Mouse (Mus musculus) neural tube, embryonic 15.5 days (tissue): ENCODE measurements at regions not wholly inside any gene's neighbourhood (a gene's known extent, or its start where the extent isn't known, plus 50 kb on each side); places are given as distances from the start of the nearest gene placed in this dataset.

Experiments used
- ATAC-seq: fragments of 200-750 bp; cut with Nextera tagmentation; 2 replicates; pipeline ENCODE4 v1.8.0; 2017; ENCODE audit warnings: mild to moderate bottlenecking, moderate TSS enrichment, moderate library complexity; ENCODE audit not compliant: low FRiP score
- H3K27ac ChIP-seq: fragments of 300-500 bp; sonication (generic); replicated peaks from 2 replicates; pipeline ENCODE4 v1.5.1; 2015; ENCODE audit warnings: mild to moderate bottlenecking, inconsistent platforms
- H3K27me3 ChIP-seq: fragments of 300-500 bp; sonication (generic); replicated peaks from 2 replicates; pipeline ENCODE4 v1.6.1; 2015; ENCODE audit warnings: inconsistent platforms
- H3K36me3 ChIP-seq: fragments of 300-500 bp; sonication (generic); 2 replicates; pipeline ENCODE4 v1.6.1; 2015; ENCODE audit warnings: inconsistent platforms
- H3K4me1 ChIP-seq: fragments of 300-500 bp; sonication (generic); 2 replicates; pipeline ENCODE4 v1.6.1; 2015; ENCODE audit warnings: inconsistent platforms
- H3K4me2 ChIP-seq: fragments of 300-500 bp; sonication (generic); 2 replicates; pipeline ENCODE4 v1.6.1; 2015; ENCODE audit warnings: inconsistent platforms, mild to moderate bottlenecking, moderate library complexity
- H3K4me3 ChIP-seq: fragments of 300-500 bp; sonication (generic); replicated peaks from 2 replicates; pipeline ENCODE4 v1.5.1; 2015; ENCODE audit warnings: mild to moderate bottlenecking, inconsistent platforms
- H3K9ac ChIP-seq: fragments of 300-500 bp; sonication (generic); replicated peaks from 2 replicates; pipeline ENCODE4 v1.6.1; 2015; ENCODE audit warnings: mild to moderate bottlenecking, inconsistent platforms
- H3K9me3 ChIP-seq: fragments of 300-500 bp; sonication (generic); replicated peaks from 2 replicates; pipeline ENCODE4 v1.6.1; 2016; ENCODE audit warnings: inconsistent platforms
- WGBS: fragments of 180-500 bp; shearing (Covaris S2); methylation state at CpG from one replicate; pipeline ENCODE4 v1.1.7; 2015; ENCODE audit warnings: mixed read lengths; 5-methylcytosine and 5-hydroxymethylcytosine counted together

DNA sequence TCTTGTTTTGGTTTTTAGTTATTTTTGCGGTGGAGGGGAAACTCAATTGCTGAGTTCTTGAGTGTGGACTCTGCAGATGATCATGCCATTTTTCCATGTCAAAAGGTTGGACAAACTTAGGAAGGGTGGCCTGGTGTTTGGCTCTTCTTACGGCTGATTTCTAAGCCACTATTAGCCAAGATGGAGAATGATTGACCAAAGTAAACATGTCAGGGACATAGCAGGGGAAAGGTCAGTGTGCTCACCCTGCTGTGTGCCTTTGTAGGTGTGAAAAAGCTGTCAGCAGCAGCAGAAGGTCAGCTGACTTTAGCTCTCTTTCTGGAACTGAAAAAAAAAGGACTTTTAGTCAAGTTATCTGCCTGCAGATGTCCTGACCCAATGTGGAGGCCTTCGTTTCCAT, 137.4 kb upstream of the Mylip start:
- Histone ChIP-seq H3K27me3 (no peaks in the 10 kb centered on the region), H3K9me3 (no peaks in the 10 kb centered on the region), H3K27ac (no peak overlapping the region), H3K4me3 (no peak overlapping the region), H3K9ac (no peak overlapping the region), H3K36me3 (no peaks in the 10 kb centered on the region), H3K4me2 (no peak overlapping the region), H3K4me1 (0 out of 2 replicates have a peak, but pooled peaks cover 14% of the 10 kb centered on the region)
- ATAC-seq = no peak
- WGBS = 77% methylated on average over 3 of the region's 3 CpGs

DNA sequence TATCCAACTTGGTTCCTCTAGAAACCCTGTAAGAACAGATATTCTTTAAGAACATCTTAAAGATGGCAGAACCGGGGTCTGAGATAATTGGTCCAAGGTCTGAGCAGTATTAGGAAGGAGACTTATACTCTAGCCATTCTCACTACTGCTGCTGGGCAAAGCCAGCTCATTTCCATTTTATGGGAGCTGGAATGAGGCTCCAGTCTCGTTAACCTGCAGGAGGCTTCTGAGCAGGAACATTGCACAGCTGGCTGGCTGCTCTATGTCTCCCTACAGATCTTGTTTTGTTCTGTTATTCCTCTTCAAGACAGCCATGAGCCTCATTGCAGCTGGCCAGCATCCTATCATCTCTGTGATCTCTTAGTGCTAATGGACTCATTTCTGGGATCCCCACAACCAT, 136.3 kb upstream of the Mylip start:
- Histone ChIP-seq H3K27ac (no peak overlapping the region), H3K36me3 (no peaks in the 10 kb centered on the region), H3K9me3 (no peaks in the 10 kb centered on the region), H3K4me3 (no peak overlapping the region), H3K27me3 (no peaks in the 10 kb centered on the region), H3K4me1 (0 out of 2 replicates have a peak, but pooled peaks cover 14% of the 10 kb centered on the region), H3K4me2 (no peak overlapping the region), H3K9ac (no peak overlapping the region)
- no peak for ATAC-seq
- WGBS = 32% methylated on average over 2 of the region's 2 CpGs

DNA sequence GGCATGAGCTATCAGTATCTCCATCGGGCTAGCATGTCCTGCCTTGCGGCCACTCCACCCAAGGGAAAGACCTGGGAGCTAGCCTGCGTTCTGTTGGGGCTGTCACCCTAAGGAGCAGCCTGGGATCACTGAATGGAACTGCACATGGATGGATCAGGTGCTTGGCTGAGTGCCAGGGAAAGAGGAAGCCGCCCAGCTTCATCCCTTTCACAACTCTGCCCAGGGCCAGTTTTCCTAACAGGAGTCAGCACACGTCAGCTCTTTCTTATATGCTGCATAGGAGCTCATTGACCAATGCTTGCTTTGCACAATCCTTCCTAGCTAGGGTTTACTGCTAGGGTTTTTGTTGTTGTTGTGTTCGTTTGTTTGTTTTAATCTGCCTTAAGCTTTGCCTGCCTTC, 134.3 kb upstream of the Mylip start:
- Histone ChIP-seq H3K4me2 (no peak overlapping the region), H3K36me3 (no peaks in the 10 kb centered on the region), H3K9me3 (no peaks in the 10 kb centered on the region), H3K4me3 (no peak overlapping the region), H3K9ac (no peak overlapping the region), H3K27ac (no peak overlapping the region), H3K27me3 (no peaks in the 10 kb centered on the region), H3K4me1 (0 out of 2 replicates have a peak, but pooled peaks cover 9% of the 10 kb centered on the region)
- ATAC-seq = no peak
- 60% methylated on average over 6 of the region's 6 CpGs for WGBS

DNA sequence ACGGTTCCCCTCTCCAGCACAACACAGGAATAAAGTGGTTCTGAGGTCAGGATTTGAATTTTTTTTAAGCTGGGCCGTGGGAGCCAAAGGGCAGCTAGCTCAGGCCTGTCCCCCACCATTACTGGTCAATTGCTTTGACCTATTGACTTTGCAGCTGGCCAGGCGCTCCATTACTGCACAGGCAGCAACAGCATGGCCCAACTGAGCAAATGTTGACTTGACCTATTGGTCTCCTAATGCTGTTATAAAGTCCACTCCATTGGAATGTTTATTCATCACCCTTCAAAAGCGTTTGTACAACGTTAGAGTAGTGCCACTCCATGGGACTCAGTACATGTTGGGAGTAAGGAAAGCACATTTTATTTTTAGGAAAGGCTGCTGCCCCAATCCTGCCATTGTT, 127.5 kb upstream of the Mylip start:
- Histone ChIP-seq H3K9me3 (no peaks in the 10 kb centered on the region), H3K4me3 (no peak overlapping the region), H3K9ac (no peak overlapping the region), H3K4me2 (no peak overlapping the region), H3K4me1 (0 out of 2 replicates have a peak, but pooled peaks cover 5% of the 10 kb centered on the region), H3K27me3 (no peaks in the 10 kb centered on the region), H3K36me3 (no peaks in the 10 kb centered on the region), H3K27ac (no peak overlapping the region)
- 33% methylated on average over 5 of the region's 5 CpGs for WGBS
- ATAC-seq = no peak

DNA sequence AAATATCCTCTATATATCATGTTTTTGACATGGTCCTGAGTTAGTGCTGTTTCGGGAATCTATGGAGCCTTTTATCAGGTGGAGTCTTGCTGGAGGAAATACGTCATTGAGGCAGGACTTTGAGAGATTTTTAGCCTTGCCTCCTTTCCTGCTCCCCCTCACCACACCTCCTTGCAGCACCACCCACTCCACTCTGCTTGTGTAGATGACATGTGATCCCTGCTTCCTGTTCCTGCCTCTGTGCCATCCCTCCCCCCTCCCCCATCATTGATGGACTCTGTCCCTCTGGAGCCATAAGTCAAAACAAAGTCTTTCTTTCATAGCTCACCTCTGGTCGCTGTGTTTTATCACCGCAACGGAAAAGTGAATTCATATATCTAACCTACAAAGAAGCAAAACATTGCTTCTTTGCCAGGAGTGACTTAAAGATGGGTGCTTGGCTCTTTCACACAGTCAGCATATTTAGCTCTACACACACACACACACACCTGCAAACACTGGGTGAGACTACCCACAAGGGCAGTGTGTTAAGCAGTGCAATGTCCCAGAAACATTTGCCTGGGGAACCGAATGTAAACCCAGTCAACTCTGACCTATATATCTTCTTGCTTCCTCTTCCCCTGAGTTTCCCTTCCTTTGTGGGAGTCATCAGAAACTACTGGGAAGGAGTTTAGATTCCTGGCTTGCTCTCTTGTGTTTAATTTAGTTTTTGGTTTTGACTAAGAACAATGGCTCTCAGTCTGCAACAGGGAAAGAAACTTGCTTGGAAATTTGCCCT, 123.1 kb upstream of the Mylip start:
- no peak overlapping the region for H3K4me3 ChIP-seq
- no peaks in the 10 kb centered on the region for H3K9me3 ChIP-seq
- H3K4me2 ChIP-seq = no peak overlapping the region
- H3K27ac ChIP-seq = 0 out of 2 replicates have a peak overlapping the region, but pooled peaks have one; percentile 23
- 68% methylated on average over 6 of the region's 6 CpGs for WGBS
- no peak overlapping the region for H3K9ac ChIP-seq
- H3K36me3 ChIP-seq = no peaks in the 10 kb centered on the region
- 0 out of 2 replicates have a peak, but pooled peaks cover 5% of the 10 kb centered on the region for H3K4me1 ChIP-seq
- no peak for ATAC-seq
- no peaks in the 10 kb centered on the region for H3K27me3 ChIP-seq

DNA sequence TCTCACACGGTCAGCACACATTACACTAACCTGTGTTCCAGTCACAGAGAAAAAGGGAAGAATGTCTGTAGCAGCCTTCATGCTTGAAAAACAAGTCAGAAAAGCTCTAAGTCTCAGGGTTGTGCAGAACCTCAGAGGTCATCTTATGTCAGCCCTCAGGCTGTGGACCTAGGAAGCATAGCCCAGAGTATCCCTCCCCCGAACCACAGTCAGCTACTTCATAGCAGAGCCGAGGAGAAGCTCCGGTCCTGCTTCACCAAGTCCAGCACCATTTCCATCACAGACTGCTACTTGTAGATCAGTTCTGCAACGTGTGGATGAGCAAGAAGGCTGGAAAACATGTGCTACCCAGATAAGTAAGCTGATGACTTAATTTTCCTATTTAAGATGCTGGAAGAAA, 122.1 kb upstream of the Mylip start:
- Histone ChIP-seq H3K4me3 (no peak overlapping the region), H3K9me3 (no peaks in the 10 kb centered on the region), H3K36me3 (no peaks in the 10 kb centered on the region), H3K27ac (no peak overlapping the region), H3K27me3 (no peaks in the 10 kb centered on the region), H3K9ac (no peak overlapping the region), H3K4me2 (no peak overlapping the region), H3K4me1 (0 out of 2 replicates have a peak, but pooled peaks cover 5% of the 10 kb centered on the region)
- WGBS = 79% methylated on average over 5 of the region's 5 CpGs
- no peak for ATAC-seq

DNA sequence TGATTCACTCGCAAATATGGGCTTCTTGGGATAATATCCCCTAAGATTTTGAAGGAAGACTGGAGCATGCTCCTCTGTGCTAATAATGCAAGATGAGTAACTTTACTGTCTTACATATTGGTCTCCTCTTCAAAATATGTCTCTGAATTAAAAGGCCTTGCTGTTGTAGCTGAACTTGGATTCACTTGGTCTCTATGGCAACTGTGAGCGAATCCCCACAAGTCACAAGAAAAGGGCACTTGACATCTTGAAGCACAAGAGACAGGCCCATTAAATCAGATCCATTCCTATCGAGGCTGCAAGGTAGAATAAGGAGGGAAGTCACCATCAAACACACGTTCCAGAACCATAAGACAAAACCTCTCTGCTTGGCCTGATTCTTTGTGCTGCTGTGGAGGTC, 121.6 kb upstream of the Mylip start:
- no peak for ATAC-seq
- WGBS = 42% methylated on average over 4 of the region's 4 CpGs
- Histone ChIP-seq H3K27ac (no peak overlapping the region), H3K4me2 (no peak overlapping the region), H3K9ac (no peak overlapping the region), H3K27me3 (no peaks in the 10 kb centered on the region), H3K4me3 (no peak overlapping the region), H3K4me1 (0 out of 2 replicates have a peak, but pooled peaks cover 5% of the 10 kb centered on the region), H3K9me3 (no peaks in the 10 kb centered on the region), H3K36me3 (no peaks in the 10 kb centered on the region)

DNA sequence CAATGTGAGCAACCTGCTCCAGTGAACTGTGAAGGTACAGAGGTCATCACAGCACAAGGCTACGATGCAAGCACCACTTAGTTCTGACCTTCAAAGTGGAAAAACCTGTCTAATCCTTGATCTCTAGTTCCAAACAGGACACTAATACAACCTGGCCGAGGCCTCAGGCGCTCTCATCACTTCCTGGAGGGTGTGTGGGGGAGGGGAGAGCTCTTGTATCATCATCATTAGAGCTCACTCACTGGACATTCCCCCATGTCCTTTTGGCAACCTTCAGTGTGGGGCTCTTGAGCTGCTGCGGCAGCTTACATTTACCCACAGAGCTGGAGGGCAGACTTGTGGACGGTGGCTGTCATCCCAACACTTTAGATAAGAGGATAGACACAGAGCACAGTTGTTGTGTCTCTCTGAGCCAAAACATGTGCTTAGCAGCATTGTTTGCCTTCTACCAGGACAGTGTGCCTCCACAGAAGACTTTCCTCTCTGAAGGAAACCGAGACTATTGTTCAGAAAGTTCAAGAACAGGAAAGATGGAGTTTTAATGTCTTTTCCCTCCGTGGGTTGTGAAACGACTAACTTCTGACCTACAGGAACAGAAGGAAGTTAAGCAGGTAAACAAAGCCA, 115.2 kb upstream of the Mylip start:
- Histone ChIP-seq H3K4me1 (no peaks in the 10 kb centered on the region), H3K27me3 (no peaks in the 10 kb centered on the region), H3K4me3 (no peak overlapping the region), H3K27ac (no peak overlapping the region), H3K9me3 (no peaks in the 10 kb centered on the region), H3K36me3 (no peaks in the 10 kb centered on the region), H3K4me2 (no peak overlapping the region), H3K9ac (no peak overlapping the region)
- 84% methylated on average over 8 of the region's 8 CpGs for WGBS
- ATAC-seq = no peak

DNA sequence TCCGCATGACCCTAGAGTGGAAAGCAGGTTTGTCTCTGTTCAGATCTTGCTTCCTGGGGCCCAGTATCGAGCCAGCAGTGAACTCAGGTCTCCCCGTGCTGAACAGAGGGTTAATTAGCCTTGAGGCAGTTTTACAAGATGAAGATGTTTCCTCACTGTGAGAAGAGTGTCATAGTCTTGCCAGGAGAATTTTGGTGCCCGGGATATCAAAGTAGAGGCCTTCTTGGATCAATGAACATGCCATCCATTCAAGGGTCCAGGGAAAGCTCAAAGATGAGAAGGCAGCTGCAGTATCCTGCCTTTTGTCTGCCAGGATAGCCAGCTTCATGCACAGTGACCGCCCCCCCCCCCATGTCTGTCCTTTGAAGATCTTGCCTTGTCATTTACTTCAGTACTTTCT, 114.2 kb upstream of the Mylip start:
- Histone ChIP-seq H3K4me1 (no peaks in the 10 kb centered on the region), H3K9ac (no peak overlapping the region), H3K9me3 (no peaks in the 10 kb centered on the region), H3K27ac (no peak overlapping the region), H3K36me3 (no peaks in the 10 kb centered on the region), H3K4me2 (no peak overlapping the region), H3K4me3 (no peak overlapping the region), H3K27me3 (no peaks in the 10 kb centered on the region)
- ATAC-seq = no peak
- 72% methylated on average over 5 of the region's 5 CpGs for WGBS

DNA sequence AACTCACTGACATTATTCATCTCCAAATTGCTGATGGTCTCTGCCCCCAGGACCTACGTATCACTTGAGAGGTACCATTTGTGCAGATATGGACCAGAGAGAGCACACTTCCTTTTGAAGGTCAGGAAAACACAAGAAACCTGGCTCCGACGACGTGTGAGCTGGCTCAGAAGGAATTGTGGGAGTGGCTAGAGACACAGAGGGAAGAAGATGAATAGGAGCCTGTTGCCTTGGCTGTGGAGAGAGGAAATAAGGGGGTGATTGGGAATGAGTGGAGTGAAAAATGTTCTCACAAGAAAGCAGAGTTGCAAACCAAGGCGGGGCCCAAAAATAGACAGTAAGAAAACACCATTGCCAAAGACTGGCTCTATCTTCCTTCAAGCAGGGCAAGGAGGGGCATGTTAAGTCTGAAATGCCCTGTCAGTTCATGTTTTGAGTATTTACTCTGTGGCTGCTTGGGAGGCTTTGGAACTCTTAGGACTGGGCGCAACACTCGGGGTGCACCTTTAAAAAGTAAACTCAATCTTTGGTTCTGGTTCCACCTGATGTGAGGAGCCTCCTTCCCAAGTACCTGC, 111.6 kb upstream of the Mylip start:
- no peaks in the 10 kb centered on the region for H3K9me3 ChIP-seq
- H3K4me3 ChIP-seq = no peak overlapping the region
- H3K36me3 ChIP-seq = no peaks in the 10 kb centered on the region
- no peak for ATAC-seq
- no peak overlapping the region for H3K27ac ChIP-seq
- no peak overlapping the region for H3K4me2 ChIP-seq
- 78% methylated on average over 7 of the region's 7 CpGs for WGBS
- H3K27me3 ChIP-seq = no peaks in the 10 kb centered on the region
- no peaks in the 10 kb centered on the region for H3K4me1 ChIP-seq
- H3K9ac ChIP-seq = no peak overlapping the region

DNA sequence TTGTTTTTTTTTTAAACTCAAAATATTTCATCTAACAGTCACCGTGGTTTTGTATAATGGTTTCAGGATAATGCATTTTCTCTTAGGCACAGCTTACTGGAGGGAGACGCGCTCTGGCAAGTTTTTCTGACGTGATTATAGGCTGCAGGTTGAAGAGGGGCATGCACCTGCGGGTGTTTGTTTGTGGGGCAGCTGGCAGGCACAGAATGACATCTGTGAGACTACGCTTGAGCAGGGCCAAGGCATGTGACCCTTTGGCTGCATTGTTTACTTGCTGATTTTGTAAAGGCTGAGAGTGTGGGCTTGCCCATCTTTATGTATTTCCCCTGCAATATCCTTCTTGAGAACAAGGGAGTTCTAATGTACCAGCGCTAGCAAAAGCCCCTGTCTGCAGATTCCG, 108.4 kb upstream of the Mylip start:
- 77% methylated on average over 8 of the region's 8 CpGs for whole genome bisulfite sequencing
- Histone ChIP-seq H3K4me2 (no peak overlapping the region), H3K27ac (no peak overlapping the region), H3K4me1 (no peaks in the 10 kb centered on the region), H3K27me3 (no peaks in the 10 kb centered on the region), H3K4me3 (no peak overlapping the region), H3K9ac (no peak overlapping the region), H3K9me3 (no peaks in the 10 kb centered on the region), H3K36me3 (no peaks in the 10 kb centered on the region)
- no peak for ATAC-seq

DNA sequence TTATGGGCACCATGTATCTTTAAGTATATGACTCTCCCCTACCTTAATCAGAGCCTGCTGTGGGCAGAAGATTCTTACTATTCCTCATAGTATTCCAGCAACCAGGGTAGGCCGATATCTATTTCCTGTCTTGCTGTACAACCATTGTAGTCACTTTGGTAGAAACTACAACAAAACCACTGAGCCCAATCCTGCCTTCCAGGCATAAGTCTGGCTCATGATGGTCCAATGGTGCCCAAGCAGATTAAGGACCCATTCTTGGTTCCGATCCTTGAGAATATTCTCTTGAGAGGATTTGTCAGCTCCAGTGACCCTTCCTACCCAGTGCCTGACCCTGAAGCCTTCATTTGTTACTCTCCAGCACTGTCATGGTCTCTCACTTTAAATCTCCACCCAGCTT, 102.9 kb upstream of the Mylip start:
- H3K36me3 ChIP-seq = no peaks in the 10 kb centered on the region
- H3K4me3 ChIP-seq = no peak overlapping the region
- no peaks in the 10 kb centered on the region for H3K27me3 ChIP-seq
- no peak overlapping the region for H3K27ac ChIP-seq
- no peaks in the 10 kb centered on the region for H3K9me3 ChIP-seq
- no peak overlapping the region for H3K4me2 ChIP-seq
- 93% methylated on average over 2 of the region's 2 CpGs for whole genome bisulfite sequencing
- H3K9ac ChIP-seq = no peak overlapping the region
- H3K4me1 ChIP-seq = no peaks in the 10 kb centered on the region
- ATAC-seq = no peak
